Mouse (Mus musculus): ENCODE data around the gene Atp8a2. TPM values are rescaled to one million over a fixed set of nuclear protein-coding genes. Genes with fewer than 3 reads are reported as not detected.

The Atp8a2 gene
- polyA plus RNA-seq, 1 experiment: 24.7 TPM

DNA sequence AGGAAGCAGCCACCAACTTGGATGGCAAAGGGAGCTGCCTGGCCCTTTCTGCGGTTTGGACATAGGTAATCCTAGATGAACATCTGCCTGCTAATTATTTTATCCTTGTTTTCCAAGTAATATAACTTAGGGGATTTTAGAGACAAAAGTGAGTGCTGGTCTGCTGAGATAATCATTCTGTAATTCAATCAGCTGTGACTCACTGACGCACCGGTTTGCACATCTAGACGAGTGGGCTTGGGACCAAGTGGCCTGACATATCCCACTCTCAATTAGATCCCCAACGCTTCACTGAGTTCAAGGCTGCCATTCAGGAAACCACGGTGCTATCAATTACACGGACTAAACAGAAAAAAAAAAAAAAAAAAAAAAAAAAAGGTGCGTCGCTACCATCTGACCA is 236.0 kb downstream of the Atp8a2 start:
- TF ChIP-seq POLR2A (IDR thresholded peaks at IDR 0.05; ENCODE audit: borderline replicate concordance, insufficient read depth, low read length) (no peak), CTCF (IDR thresholded peaks at IDR 0.05; ENCODE audit: borderline replicate concordance, insufficient read depth, low read depth, low read length) (no peak)
- WGBS: 31% methylated on average over 9 of the region's 9 CpGs

DNA sequence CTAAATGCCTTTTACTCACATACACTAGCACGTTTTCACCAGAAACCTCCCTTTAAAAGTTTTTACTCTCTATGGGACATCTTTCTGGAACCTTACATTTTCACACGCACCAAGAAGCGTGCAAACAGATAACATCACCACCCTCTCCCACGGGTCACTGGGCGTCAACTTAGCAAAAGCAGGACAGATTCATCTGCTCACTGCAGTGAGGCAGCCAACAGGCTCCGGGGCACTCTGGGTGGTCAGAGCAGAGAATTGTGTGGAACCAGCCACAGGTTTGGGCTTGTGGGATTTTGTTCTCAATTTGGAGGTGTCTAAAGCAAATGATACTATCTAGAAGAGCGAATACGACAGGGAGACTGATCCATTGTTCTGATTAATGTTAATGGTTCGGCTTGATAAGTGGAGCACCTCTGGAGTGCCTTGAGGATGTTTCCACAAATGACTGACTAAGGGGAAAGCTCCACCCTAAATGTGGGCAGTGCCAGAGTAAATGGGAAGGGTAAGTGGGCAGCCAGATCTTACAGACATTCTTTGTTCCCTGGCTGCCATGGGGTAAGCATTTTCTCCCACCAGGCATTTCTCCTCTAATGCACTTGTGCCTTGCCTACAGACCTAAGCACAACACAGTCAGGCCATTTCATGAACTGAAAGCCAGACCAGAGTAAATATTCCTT is 236.6 kb downstream of the Atp8a2 start:
- TF ChIP-seq CTCF (IDR thresholded peaks at IDR 0.05; ENCODE audit: borderline replicate concordance, insufficient read depth, low read depth, low read length) (no peak), POLR2A (IDR thresholded peaks at IDR 0.05; ENCODE audit: borderline replicate concordance, insufficient read depth, low read length) (no peak)
- 47% methylated on average over 9 of the region's 9 CpGs for WGBS
- Histone ChIP-seq H3K27ac (ENCODE audit: insufficient read depth, low read length) (no peak overlapping the region), H3K27me3 (ENCODE audit: control insufficient read depth, insufficient read depth, low read length) (no peaks in the 10 kb centered on the region), H3K4me1 (ENCODE audit: control insufficient read depth, insufficient read depth, low read length) (no peaks in the 10 kb centered on the region), H3K4me3 (replicated peaks; ENCODE audit: insufficient read depth, low read depth, low read length) (no peak overlapping the region)
- DNase-seq: no peak

More for the DNA sequence above, 236.0 kb downstream of the Atp8a2 start:
- H3K27me3 ChIP-seq (ENCODE audit: control insufficient read depth, insufficient read depth, low read length): no peaks in the 10 kb centered on the region
- H3K27ac ChIP-seq (ENCODE audit: insufficient read depth, low read length): no peak overlapping the region
- no peaks in the 10 kb centered on the region for H3K4me1 ChIP-seq (ENCODE audit: control insufficient read depth, insufficient read depth, low read length)
- DNase-seq: no peak
- H3K4me3 ChIP-seq (replicated peaks; ENCODE audit: insufficient read depth, low read depth, low read length): no peak overlapping the region

DNA sequence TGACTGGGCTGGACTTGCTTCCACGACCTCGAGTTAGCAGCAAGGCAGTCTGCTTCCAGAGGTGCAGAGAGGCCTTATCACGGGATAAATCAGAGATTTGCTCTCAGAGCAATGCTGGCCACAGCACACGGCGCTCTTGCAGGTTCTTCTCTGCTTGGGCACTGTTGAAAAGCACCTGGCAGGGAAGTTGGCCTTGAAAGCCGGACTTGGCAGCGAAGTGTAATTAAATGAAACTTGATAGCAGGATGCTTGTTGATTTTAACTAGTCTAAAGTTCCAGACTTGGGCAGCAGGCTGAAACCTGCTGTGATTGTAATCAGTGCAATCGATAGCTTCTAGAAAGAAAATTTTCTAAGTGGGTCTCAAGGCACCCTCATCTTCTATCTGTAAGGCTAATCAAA is 237.3 kb downstream of the Atp8a2 start:
- no peak for DNase-seq
- Histone ChIP-seq H3K4me3 (replicated peaks; ENCODE audit: insufficient read depth, low read depth, low read length) (no peak overlapping the region), H3K4me1 (ENCODE audit: control insufficient read depth, insufficient read depth, low read length) (no peaks in the 10 kb centered on the region), H3K27me3 (ENCODE audit: control insufficient read depth, insufficient read depth, low read length) (no peaks in the 10 kb centered on the region), H3K27ac (ENCODE audit: insufficient read depth, low read length) (no peak overlapping the region)
- 40% methylated on average over 8 of the region's 8 CpGs for WGBS
- TF ChIP-seq POLR2A (IDR thresholded peaks at IDR 0.05; ENCODE audit: borderline replicate concordance, insufficient read depth, low read length): no peak
- TF ChIP-seq CTCF (IDR thresholded peaks at IDR 0.05; ENCODE audit: borderline replicate concordance, insufficient read depth, low read depth, low read length): no peak

DNA sequence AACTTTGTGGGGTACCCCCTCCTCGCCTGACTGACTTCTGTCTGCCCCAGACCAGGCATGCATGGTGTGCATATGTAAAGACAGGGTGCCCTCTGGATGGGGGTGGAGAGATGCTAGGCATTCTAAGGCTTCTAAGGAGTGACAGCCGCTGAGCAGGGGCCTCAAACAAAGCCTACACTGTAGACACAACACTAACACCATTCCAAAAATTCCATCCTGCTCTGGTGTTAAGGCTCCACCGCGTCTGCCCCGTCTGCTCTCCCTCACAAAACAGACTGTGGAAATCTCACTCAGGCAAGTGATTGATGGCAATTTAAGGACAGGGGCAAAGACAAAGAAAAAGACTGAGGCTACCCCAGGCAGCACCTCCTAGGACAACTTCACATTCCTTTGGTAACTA is 247.0 kb downstream of the Atp8a2 start:
- Histone ChIP-seq H3K4me3 (replicated peaks; ENCODE audit: insufficient read depth, low read depth, low read length) (no peak overlapping the region), H3K4me1 (ENCODE audit: control insufficient read depth, insufficient read depth, low read length) (no peaks in the 10 kb centered on the region), H3K27ac (ENCODE audit: insufficient read depth, low read length) (no peak overlapping the region), H3K27me3 (ENCODE audit: control insufficient read depth, insufficient read depth, low read length) (no peaks in the 10 kb centered on the region)
- 42% methylated on average over 5 of the region's 5 CpGs for WGBS
- no peak for DNase-seq
- TF ChIP-seq CTCF (IDR thresholded peaks at IDR 0.05; ENCODE audit: borderline replicate concordance, insufficient read depth, low read depth, low read length): no peak
- TF ChIP-seq POLR2A (IDR thresholded peaks at IDR 0.05; ENCODE audit: borderline replicate concordance, insufficient read depth, low read length): no peak

DNA sequence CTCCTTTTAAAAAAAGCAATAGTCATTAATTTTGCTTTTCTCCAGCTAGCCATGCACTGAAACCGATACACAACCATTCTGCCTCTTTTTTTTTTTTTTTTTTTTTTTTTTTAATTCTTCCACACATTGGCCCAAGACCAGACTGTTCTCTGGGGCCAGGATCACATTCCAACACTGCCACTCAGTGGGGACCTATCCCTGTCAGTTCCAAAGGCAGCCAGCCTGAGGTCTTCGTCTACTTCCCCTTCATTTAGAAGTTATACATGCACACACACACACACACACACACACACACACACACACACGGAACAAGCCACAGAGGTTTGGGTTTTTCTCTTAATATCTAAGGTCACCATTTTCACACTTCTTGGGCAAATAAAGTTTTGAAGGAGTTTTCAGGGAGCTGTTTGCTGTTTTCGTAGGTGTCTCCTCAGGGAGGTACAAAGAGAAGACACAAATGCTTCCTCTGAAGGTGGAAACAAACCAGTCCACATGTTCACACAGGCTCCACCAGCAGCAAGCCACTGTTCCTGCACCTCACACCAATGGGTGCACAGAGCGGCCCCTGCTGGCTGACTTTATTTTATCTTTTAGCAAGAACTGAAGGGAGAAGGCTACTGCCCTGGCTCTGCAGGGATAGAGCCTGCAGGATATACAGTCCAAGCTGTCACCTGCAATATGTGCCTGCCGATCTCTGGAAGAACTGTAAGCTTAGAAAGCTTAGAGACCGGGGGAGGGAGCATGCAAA is 253.9 kb downstream of the Atp8a2 start:
- peak; percentile 71 to 76 for DNase-seq
- TF ChIP-seq CTCF (IDR thresholded peaks at IDR 0.05; ENCODE audit: borderline replicate concordance, insufficient read depth, low read depth, low read length) (peak; percentile 83), POLR2A (IDR thresholded peaks at IDR 0.05; ENCODE audit: borderline replicate concordance, insufficient read depth, low read length) (no peak)
- Histone ChIP-seq H3K4me1 (ENCODE audit: control insufficient read depth, insufficient read depth, low read length) (no peaks in the 10 kb centered on the region; the same call in 1 of the 2 replicates), H3K27me3 (ENCODE audit: control insufficient read depth, insufficient read depth, low read length) (no peaks in the 10 kb centered on the region), H3K4me3 (replicated peaks; ENCODE audit: insufficient read depth, low read depth, low read length) (no peak overlapping the region), H3K27ac (ENCODE audit: insufficient read depth, low read length) (no peak overlapping the region)
- 28% methylated on average over 7 of the region's 7 CpGs for WGBS

DNA sequence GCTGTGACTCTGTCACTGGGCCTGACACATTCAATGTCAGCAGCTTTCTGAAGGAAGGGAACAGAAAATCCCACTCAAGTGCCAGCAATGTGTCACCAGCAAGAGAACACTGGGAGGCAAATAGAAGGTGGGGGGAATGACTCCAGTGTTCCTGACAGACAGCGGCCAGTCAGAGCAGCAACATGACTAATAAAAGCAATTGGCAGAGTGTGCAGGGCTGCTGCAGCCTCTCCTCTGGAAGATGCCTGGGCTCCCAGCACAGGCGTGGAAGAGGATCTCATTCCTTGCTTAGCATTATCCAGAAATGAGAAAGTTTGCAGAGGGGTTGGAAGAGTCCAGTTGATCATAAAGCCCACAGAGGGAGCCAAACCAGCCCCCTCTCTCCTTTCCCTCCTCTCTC is 254.8 kb downstream of the Atp8a2 start:
- TF ChIP-seq POLR2A (IDR thresholded peaks at IDR 0.05; ENCODE audit: borderline replicate concordance, insufficient read depth, low read length) (no peak), CTCF (IDR thresholded peaks at IDR 0.05; ENCODE audit: borderline replicate concordance, insufficient read depth, low read depth, low read length) (no peak)
- H3K27ac ChIP-seq (ENCODE audit: insufficient read depth, low read length): no peak overlapping the region
- 86% methylated on average over 2 of the region's 2 CpGs for WGBS

DNA sequence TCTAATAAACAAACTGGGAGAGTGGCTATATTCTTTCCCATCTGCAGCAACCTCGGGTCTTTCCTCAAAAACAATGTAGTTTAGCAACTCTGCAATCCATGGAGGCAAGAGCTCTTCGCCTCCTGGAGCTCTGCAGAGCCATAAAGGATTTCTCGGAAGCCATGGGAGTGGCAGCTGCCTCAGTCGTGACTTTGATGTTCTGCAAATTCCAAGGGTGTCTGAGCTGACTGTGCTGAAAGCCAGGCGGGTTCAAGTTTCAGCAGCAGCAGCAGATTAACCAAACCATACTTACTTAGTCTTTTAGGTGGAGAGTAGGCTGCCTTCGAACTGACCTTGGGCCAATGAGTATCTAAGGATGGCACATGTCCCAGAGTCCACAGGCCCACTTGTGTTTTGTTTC is 264.6 kb downstream of the Atp8a2 start:
- Histone ChIP-seq H3K4me3 (replicated peaks; ENCODE audit: insufficient read depth, low read depth, low read length) (no peak overlapping the region), H3K4me1 (ENCODE audit: control insufficient read depth, insufficient read depth, low read length) (no peaks in the 10 kb centered on the region), H3K27me3 (ENCODE audit: control insufficient read depth, insufficient read depth, low read length) (no peaks in the 10 kb centered on the region), H3K27ac (ENCODE audit: insufficient read depth, low read length) (no peak overlapping the region)
- WGBS: 70% methylated on average over 6 of the region's 6 CpGs
- TF ChIP-seq CTCF (IDR thresholded peaks at IDR 0.05; ENCODE audit: borderline replicate concordance, insufficient read depth, low read depth, low read length) (no peak), POLR2A (IDR thresholded peaks at IDR 0.05; ENCODE audit: borderline replicate concordance, insufficient read depth, low read length) (no peak)
- no peak for DNase-seq

More for the DNA sequence above, 254.8 kb downstream of the Atp8a2 start:
- Histone ChIP-seq H3K4me3 (replicated peaks; ENCODE audit: insufficient read depth, low read depth, low read length) (no peak overlapping the region), H3K4me1 (ENCODE audit: control insufficient read depth, insufficient read depth, low read length) (no peaks in the 10 kb centered on the region; the same call in 1 of the 2 replicates), H3K27me3 (ENCODE audit: control insufficient read depth, insufficient read depth, low read length) (no peaks in the 10 kb centered on the region)
- no peak for DNase-seq

All from cerebellum, adult 2 months (tissue).